Mouse (Mus musculus) lung, postnatal 0 days (tissue): ENCODE measurements around the gene Rspo4.

ENCODE experiments used
- CTCF ChIP-seq: IDR thresholded peaks from 2 replicates; pipeline ENCODE4 v1.5.1; 2016; ENCODE audit warnings: antibody characterized with exemption, mild to moderate bottlenecking
- EP300 ChIP-seq: IDR thresholded peaks from 2 replicates; pipeline ENCODE4 v1.6.1; 2016; ENCODE audit warnings: antibody characterized with exemption, mild to moderate bottlenecking, control low read depth

GRCm38 (mm10) chr2:151876012-151876485 lies 33.3 kb downstream of the Rspo4 start:
- TF ChIP-seq CTCF (peak; percentile 94), EP300 (no peak)
